Mouse (Mus musculus): ENCODE data around the gene Ap3b1.

The Ap3b1 gene

DNA sequence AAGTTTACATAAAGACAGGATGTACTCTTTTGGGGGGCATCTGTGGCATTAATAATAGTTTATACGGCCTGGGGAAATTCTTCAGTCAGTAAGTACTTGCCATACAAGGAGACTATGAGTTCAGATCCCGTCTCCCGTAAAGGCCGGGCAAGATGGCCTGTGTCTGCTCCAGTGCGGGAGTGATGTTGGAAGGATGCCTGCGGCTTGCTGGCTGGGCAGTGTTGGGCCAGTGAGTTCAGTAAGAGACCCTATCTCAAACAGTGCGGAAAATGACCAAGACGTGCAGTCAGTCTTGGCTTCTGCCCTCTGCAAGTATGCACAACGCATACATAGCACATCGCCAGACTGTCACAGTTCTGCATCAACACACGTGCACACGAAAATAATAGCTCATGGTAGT is 95.4 kb downstream of the Ap3b1 start:
- DNase-seq (ENCODE audit: low read depth): no peak

DNA sequence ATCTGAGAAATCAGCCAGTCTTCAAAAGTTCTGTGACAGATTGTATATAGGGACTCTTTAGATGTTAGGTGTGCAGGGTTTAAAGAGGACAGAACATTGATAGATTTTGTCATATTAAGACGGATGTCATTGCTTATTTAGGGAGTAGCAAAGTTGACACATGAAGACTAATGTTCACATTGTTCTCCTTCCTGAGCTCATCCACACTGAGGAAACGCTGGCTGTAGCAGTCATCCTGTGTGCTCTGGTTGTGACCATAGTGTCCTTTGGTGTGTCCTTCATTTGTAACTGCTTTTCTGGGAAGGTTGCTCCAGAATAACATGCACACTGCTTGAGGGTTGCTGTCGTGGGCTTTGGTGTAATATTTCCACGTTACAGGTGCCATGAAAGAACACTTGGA is 100.4 kb downstream of the Ap3b1 start:
- no peak for DNase-seq (ENCODE audit: low read depth)

DNA sequence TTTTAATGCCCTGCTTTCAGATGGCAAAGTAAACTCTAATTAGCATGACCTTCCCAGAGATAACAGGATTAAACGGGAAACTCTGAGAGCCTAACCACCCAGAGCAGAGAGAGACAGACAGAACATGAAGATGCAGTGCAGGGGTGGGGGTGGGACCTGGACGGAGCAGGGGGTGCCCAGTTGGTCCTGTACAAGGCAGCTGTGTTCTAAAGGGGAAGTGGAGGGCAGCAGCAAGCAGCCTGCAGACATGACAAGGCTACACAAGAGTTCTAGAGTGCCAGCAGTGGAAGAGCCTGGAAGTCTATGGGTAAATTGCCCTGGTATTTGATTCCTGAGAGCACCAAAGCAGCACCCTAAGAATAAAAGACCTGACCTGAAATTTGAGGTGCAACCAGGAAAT is 105.5 kb downstream of the Ap3b1 start:
- DNase-seq (ENCODE audit: low read depth): no peak

DNA sequence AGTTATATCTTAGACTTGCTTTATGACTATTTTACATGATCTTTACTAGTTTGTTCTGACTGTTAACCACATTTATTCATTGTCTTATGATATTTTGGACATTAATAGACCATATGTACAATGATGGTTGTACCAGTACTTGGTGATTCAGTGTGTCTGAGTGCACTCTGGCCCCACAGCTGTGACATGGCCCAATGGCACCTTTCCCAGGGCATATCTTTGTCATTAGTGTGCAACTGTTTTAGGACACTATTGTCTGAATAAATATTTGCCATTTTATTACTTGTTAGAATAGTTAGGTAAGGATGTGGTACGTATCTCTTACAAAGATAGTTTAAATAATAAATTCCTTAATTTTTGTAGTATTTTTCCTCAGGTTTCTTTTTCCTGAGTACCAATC is 109.8 kb downstream of the Ap3b1 start:
- no peak for DNase-seq (ENCODE audit: low read depth)

DNA sequence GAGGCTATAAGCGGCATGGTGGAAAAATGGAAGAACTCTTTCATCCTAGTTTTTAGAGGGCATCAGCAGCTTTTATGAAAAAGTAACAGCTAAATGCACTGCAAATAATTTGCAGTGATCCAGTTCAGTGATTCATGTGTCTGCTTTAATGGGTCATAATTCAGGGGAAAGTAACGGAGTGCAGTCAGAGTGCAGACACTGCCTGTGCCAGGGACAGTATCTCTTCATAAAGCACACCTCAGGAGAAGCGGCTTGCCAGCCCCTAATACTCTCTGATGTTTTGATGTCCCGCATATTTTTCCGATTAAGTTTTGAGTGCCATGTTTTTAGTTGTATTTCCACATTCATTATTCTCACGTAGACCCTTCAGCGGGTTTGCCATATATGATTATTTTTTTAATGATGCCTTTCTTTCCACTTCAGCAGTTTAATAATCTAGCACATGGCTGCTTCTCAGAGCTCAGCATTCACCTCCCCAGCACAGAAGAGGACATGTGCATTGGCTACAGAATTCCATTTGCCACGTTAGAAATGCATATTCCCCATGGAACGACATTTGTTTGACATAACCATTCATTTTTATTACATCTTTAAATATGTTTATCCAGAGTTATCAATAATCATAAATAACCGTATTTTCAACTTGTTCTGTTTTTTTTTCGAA is 112.4 kb downstream of the Ap3b1 start:
- no peak for DNase-seq (ENCODE audit: low read depth)

DNA sequence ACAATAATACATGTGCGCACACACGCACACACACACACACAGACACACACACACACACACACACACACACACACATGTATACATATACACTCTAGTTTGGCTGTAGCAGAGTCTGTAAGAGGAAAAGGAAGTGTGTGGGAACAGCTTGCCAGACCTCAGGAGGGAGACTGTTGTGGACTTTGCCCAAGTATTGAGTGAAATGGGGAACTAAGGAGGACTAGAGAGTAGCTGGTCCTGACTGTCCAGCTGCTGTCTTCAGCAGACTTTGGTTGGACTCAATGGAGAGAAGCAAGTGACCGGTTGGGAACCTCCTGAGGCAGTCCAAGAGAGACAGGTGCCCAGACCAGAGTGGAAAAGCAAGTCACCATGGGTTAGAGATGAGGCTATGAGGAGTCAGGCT is 117.4 kb downstream of the Ap3b1 start:
- no peak for DNase-seq (ENCODE audit: low read depth)

DNA sequence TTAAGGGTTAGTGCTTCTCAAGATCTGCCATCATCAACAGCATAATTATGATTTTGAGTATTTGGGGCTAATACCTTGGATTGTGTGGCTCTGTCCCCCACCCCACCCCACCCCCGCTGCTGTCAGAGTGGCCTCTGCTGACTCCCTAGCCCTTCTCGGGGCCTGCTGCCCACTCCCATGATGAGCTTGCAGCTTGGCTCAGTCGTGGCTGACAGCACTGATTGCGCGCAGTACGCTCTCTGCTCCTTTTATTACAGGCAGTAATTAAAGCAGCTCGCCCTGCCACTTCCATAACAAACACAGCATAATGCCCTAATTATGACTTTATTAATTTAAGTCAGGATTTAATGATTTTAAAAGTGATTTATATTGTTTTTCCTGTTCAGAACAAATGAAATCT is 121.5 kb downstream of the Ap3b1 start:
- no peak for DNase-seq (ENCODE audit: low read depth)

DNA sequence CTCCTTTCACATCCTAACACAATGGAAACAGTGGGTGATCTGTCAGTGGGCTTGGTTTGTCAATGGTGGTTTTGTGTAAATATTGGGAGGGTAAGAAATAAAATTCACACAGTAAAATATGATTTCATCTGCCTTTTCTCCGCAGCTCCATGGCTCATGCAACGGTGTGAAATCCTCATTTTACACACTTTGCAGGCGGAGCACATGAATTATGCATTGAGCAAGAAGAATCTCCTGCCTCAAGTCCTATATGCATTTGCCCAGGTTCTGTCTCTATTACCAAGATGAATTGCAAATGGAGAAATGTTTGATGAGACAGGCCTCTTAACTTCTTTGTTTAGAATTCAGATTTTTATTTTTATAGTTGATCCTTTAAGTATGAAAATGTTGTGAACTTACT is 131.9 kb downstream of the Ap3b1 start:
- no peak for DNase-seq (ENCODE audit: low read depth)

DNA sequence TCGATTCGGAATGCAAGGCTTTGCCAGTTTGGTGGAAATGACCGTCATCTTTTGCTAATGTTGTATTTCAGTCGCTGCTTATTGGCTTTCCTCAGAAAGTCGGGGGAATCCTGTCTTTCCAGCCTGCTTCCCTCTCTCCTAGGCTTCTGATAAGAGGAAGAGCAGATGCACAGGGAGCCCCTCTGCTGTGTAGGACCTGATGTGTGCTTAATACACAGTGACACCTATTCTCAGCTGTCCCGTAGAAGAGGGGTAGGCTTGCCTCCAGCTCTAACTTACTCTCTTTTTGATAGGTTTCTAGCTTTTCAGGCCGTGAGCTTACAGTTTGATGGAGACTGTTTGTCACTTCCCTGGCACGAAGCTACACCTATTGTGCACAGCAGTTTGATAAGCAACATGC is 132.4 kb downstream of the Ap3b1 start:
- no peak for DNase-seq (ENCODE audit: low read depth)

DNA sequence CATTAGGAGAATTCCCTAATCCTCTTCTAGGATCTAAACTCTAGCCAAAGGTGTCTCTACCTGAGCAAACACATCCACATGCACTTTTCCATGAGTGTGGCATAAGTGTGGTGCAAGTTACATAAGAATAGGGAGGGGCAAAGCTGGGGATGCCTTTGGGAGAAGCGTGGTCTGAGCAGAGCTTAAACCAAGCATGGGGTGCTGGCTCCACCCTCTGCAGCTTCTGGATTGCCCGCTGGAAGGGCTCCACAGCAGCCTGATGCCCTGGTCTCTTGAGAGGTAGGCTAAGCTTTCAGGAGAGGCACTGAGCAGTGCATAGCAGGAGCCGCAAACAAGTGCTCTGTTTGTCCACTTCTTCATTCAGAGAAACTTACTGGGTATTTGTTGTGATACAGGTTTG is 138.8 kb downstream of the Ap3b1 start:
- no peak for DNase-seq (ENCODE audit: low read depth)

DNA sequence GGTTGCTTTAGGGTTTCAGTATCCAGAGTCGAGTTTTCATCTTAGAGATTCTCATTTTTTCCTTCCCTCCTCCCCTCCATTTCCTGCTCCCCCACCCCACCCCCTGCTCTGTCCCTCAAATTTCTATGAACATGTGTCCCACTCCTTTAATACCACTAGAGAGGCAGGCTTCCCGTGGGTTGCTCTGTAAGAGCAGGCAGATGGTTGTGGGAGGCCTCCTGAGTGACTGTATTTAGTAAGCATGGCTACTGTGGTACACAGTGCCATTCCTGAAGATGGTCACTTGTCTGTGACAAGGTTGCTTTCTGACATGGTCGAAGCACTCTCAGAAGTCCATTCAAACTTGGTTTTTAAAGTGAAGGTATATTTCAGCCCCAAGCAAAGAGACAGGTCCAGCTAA is 147.7 kb downstream of the Ap3b1 start:
- DNase-seq (ENCODE audit: low read depth): no peak

DNA sequence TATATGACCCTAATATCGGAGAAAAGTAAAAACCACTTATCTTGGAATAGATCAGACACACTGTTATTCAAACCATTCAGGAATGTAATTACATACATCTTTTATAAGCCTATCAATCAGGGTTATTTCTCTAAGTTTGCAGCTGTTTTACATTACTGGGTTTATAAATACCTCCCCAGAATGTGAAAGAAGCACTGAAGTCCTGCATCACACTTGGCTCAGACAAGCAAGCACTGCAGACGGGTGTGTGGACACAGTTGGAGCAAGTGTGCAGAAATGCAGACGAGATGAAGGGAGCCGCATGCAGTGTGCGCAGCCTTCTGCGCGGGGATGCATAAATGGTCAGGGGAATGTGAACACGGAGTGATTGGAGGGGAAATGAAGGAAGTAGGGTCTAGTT is 149.6 kb downstream of the Ap3b1 start:
- DNase-seq (ENCODE audit: low read depth): no peak

DNA sequence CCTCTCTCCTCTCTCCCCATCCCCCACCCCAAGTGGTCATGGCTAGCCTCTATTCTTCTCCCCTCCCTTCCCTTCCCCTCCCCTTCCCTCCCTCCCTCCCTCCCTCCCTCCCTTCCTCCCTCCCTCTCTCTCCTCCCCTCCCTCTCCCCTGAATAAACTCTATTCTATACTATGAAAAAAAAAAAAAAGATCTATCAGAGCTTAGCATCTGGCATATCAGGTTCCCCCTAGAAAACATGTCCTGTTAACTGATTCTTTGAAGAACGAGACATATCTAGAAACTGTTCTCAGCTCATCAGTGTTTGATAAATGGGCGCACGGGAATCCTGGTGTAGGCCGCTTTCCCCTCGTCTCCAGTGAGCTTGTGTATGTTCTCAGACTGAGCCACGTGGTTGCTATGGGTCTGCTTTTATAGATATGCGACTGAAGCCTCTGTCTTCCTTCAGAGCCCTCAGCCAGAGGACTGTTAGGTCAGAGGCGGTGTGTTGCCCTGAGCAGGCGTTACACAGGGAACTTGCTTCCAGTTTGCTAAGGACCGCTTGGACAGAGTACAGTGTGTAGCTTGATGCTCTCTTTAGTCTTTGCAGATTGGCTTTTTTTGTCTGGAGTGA is 154.5 kb downstream of the Ap3b1 start:
- peak; percentile 70 for DNase-seq (ENCODE audit: low read depth)

DNA sequence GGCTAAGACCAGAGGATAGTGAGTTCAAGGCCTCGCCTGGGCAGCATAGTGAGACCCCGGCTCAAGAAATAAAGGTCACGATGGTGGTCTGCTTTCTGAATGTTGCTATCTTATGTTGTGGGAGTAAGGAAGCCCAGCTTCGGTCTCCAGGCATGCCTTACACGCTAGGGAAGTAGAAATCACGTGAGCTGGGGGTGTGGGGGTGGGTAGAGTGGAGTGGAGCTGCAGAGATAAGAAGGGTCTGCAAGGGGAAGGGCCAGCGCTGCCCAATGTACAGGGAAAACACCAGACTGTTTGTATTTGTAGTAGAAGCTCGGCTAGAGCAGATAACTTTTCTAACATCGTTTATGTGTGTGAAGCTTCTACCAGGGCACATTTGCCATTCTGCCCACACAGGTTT is 155.1 kb downstream of the Ap3b1 start:
- no peak for DNase-seq (ENCODE audit: low read depth)

DNA sequence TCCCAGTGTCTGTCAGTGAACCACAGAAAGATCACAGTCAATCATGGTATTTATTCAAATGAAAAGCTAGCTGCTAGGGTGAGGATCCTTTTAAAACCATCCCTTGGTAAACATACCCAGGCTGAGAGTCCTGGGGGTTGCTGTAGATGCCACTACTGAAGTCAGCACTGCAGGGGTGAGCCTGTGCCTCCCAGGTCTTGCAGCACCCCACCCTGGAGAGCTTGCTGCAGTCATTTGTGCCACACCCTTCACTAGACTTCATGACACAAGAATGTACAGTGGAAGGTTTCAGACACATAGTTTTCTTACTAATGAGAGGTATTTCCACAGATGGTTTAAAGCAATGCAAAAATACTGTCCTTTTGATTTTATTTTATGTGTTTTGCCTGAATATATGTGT is 156.2 kb downstream of the Ap3b1 start:
- DNase-seq (ENCODE audit: low read depth): no peak

DNA sequence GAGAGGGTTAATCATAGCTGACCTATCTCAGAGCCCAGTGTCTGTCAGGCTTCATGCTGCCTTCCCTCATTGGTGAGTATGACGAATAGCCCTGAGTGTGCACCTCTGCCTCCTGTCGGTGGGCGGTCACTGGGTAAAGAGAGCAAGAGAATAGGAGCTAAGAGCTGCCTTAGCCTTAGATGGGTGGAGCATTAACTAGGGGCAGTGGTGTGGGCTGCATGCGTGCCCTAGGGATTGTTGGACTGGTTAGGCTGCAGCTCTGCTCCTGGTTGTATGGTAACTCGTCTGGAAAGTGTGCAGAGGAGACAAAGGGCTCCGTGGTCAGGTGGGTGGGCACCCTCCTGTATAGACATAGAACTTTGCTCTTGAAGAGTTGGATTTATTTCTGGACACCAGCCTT is 157.8 kb downstream of the Ap3b1 start:
- no peak for DNase-seq (ENCODE audit: low read depth)

DNA sequence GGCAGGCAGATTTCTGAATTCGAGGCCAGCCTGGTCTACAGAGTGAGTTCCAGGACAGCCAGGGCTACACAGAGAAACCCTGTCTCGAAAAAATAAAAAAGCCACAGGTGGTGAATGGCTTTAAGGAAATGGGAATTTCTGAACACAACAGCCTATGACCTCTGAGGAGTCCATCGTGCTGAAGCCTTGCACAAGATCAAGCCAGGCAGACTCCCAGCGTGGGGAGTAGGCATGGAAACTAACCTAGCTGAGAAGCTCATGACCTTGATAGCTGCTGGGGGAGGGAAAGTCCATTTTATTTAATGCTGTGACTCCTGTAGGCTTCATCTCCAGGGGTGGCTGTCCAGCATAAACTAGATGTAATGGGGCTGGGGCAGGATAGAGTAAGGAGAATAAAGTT is 159.4 kb downstream of the Ap3b1 start:
- DNase-seq (ENCODE audit: low read depth): no peak

DNA sequence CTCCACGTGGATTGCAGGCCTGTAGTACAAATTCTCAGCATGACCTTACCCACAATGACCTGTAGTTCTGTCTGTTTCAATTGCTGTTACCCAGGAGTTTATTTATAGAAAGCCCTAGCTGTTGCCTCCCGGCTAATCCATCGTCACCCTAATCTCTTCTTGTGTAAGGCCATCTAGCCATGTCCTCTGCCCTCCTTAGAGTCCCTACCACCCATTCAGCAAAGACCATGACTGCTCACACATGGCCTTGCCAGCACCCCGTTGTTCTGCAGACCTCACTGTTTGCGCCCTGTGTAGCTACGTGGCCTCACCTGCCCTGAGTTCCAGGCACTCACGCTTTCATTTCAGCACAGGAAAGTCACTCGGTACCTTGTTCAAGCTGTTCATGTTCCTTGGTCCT is 160.5 kb downstream of the Ap3b1 start:
- DNase-seq (ENCODE audit: low read depth): no peak

DNA sequence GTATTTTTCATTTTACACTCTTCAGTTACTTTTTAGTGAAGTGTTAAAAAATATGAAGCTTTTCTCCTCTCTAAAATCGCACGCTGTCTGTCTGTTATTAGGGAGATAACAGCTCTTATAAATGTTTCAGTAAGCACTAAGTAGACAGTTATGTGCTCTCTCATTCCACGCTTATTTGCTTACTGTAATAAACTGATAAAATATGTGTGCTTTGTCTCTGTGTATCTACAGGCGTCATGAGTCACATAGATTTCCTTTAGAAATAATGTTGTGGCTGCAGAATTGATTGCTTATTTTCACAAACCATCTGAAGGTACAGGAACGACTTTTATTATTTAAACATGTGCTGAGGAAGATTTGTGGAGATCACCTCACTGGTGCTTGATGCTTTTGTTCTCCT is 164.5 kb downstream of the Ap3b1 start:
- DNase-seq (ENCODE audit: low read depth): peak; percentile 55

DNA sequence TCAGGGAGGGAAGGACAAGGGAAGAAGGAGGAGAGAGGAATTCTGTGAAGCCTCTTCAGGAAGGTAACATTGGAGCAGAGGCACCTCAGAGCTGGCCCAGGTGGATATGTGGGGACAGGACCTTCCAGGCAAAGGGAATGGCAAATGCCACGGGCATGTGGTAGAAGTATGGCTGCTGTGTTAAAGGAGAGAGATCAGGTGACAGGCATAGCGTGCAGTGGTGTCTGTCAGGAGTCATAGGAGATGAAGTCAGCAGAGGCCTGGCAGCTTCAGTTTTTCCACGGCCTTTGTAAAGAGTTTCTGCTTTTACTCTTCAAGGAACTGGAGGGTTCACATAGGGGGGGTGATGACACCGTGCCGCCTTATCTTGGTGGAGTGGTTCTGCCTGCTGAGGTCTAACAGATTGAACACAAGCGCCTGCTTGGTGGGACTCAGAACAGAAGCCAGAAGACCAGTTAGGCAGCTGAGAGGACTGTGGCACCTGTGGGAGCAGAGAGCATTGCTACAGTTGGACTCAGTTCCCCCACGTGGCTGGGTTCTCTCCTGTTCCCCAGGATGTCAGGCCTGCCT is 166.0 kb downstream of the Ap3b1 start:
- DNase-seq (ENCODE audit: low read depth): peak; percentile 67

DNA sequence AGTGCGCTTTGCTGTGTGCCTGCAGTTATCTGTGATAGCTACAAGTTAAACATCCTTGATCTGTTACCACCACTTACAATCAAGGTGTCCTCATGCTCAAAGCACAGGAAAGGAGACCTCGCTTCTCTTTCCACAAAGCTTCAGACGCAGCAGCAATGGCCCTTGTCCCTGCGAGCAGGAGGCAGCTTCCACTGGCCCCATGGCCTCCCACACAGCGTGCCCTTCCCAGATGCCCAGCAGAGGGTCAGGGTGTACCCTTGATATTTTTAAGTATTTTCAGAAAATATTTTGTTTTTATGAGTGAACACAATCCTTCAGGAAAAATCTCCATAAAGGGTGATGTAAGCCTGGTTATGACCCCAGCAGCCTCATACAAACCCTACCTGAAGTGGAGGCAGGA is 170.4 kb downstream of the Ap3b1 start:
- DNase-seq (ENCODE audit: low read depth): no peak

DNA sequence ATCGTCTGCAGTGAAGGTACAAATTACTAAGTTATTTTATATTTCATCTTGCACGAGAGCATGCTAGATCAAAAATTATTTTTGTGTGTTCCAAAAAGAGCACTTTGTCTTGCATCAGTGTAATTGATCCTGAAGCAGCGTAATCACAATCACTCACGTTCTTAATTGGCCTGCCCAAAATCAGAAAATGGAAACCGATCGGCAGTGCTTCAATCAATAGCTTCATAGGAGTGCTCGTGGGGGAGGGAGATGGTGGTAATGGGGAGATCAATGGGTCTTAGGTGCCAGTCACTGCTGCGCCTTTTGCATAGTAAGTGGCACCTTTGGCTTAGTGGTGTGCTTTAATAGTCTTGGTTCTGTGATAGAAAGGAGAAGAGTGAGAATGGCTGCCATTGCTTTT is 174.8 kb downstream of the Ap3b1 start:
- DNase-seq (ENCODE audit: low read depth): no peak

DNA sequence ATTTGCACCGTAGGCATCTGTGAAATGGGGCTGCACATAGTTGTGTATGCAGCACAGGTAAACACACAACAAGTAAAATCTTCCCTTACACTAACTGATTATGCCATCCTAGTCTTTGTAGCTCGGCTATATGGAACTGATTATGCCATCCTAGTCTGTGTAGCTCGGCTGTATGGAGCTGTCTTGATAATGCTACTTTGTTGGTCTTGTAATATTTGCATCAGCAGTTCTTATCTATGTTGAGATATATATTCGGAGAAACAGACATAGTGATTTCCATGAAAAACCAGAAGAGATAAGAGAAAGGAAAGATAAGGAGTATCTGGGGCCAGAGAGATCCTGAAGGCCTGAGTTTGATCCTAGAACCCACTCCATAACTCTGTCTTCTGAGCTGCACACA is 178.6 kb downstream of the Ap3b1 start:
- DNase-seq (ENCODE audit: low read depth): no peak

Data from c-Kit-positive CD71-positive TER-119-negative erythroid progenitor cells, embryonic 14.5 days (primary cell).